Mouse (Mus musculus): Measurements from ENCODE around the gene Rpl10a. TPM values are rescaled to one million over a fixed set of nuclear protein-coding genes. Genes with fewer than 3 reads are reported as not detected.

Gene Rpl10a
- total RNA-seq, 1 experiment from 2014 or later = 1,140 TPM

Other genes starting within 250 kb of the Rpl10a start
- 2.2 TPM in 1 of 2 replicates, not detected in the other for gene Tcp11, start 247.8 kb upstream of the Rpl10a start, total RNA-seq (2017)
- gene Scube3, start 186.3 kb upstream of the Rpl10a start, total RNA-seq (2017) = 0.92 and 1.0 TPM in 2 replicates
- gene Zfp523, start 151.3 kb upstream of the Rpl10a start, total RNA-seq (2017) = 19.2 and 27.5 TPM in 2 replicates
- gene Def6, start 120.7 kb upstream of the Rpl10a start, total RNA-seq (2017) = 103 and 128 TPM in 2 replicates
- gene Ppard, start 95.8 kb upstream of the Rpl10a start, total RNA-seq (2017) = 2.1 and 3.1 TPM in 2 replicates
- 15.9 and 36.0 TPM in 2 replicates for gene Fance, start 15.0 kb upstream of the Rpl10a start, total RNA-seq (2017)
- not detected in 2 replicates for gene Tead3, start 22.3 kb downstream of the Rpl10a start, total RNA-seq (2017)
- not detected in 2 replicates for gene Tulp1, start 36.8 kb downstream of the Rpl10a start, total RNA-seq (2017)
- 35.0 and 49.6 TPM in 2 replicates for gene Fkbp5, start 189.1 kb downstream of the Rpl10a start, total RNA-seq (2017)
- gene Armc12, start 202.3 kb downstream of the Rpl10a start, total RNA-seq (2017) = not detected in 2 replicates
- gene Clpsl2, start 220.9 kb downstream of the Rpl10a start, total RNA-seq (2017) = not detected in 2 replicates
- gene Clps, start 232.3 kb downstream of the Rpl10a start, total RNA-seq (2017) = not detected in 2 replicates
- not detected in 2 replicates for gene Lhfpl5, start 247.2 kb downstream of the Rpl10a start, total RNA-seq (2017)

All from common myeloid progenitor, adult 5-6 weeks (primary cell).